Mouse (Mus musculus): Measurements from ENCODE around the gene Reep1.
"Not testable (repeated sequence)": the region's sequence is repeated elsewhere in the genome, so short reads cannot be mapped to it uniquely, and the experiment has no call there.

The Reep1 gene

DNA sequence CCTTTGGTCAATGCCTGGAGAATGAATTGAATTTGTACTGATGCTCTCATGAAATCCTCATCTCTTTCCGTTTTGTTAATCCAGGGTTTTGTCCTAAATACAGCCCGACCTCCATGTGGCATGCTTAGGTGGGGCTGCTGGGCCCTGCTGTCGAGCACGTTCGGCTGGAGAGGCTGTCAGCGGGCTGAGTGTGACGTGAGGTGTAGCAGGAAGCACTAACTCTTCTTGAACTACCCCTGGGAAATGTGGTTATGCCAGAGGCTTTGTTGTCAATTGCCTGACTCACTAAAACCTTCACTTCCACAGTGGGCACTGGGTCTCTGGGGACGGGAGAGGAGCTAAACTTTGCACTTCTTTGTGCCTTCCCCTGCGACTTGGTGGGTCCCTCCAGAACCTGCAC lies 81.0 kb downstream of the Reep1 start:
- no peak for DNase-seq

GRCm38 (mm10) chr6:71791771-71792170 lies 84.4 kb downstream of the Reep1 start:
- DNase-seq: no peak

DNA sequence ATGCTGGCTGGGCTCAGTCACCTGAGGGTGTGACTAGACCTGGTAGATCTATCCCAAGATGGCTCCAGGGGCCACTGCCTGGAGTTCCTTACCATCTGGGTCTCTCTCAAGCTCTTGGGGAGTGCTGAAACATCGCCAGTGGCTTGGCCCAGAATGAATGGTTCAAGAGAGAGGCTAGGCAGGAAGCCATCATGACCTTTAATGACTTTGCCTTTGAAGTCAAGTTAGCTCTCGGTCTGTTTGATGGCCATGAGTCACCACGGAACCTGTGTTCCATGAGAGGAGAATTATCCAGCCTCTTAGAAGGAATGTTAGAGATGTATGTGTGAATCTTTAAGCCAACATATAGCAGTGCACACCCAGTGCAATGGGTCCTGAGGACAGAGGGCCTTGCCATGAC lies 92.0 kb downstream of the Reep1 start:
- no peak for DNase-seq

DNA sequence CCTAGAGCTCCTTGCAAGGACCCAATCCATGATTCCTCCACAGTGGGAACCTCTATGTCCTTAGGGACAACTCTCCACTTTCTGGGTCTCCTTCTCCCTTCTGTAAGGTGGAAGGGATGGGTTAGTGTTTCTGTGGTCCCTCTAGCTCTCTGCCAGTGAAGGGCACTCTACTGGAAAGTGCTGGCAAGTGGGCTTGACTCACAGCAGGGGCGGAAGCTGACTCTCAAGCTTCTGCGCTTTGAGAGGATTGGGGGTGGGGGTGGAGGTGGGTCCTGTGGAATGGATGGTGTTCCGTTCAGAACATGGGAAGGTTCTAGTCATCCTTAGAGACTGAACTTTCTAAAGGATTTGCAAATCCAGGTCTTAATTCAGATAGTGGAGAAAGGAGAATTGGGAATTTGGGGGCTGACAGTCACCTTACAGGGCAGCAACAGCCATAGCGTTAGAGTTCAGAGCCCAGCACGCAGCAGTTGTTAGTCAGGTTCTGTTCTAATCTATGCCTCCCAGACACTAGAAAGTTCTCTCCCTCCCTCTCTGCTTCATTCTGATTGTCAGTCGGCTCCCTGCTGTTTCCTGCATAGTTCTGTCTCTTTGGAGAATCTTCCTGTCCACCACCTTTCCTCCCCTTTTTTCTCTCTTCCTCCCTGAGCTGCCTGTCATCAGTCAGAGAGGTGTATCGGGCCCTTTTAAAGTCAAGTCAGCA lies 93.8 kb downstream of the Reep1 start:
- DNase-seq: no peak

DNA sequence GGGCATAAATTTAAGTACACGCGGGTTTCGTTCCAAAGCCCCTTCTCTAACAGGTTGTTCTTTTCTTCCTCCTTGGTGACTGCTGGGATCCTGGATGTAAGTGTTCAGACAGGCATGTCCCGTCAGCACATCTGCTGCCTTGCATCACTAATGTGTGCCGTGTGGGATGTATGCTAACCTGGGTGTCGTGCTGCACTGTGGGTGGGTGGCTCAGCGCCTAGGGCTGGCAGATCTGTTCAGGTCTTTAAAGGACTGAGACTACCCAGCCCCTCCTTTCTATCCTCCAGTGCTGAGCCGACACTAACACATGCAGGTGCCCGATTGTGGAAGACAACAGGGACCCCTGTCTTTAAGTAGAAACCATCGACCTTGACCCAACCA lies 94.3 kb downstream of the Reep1 start:
- no peak for DNase-seq

GRCm38 (mm10) chr6:71803609-71804008 lies 96.2 kb downstream of the Reep1 start:
- no peak for DNase-seq

DNA sequence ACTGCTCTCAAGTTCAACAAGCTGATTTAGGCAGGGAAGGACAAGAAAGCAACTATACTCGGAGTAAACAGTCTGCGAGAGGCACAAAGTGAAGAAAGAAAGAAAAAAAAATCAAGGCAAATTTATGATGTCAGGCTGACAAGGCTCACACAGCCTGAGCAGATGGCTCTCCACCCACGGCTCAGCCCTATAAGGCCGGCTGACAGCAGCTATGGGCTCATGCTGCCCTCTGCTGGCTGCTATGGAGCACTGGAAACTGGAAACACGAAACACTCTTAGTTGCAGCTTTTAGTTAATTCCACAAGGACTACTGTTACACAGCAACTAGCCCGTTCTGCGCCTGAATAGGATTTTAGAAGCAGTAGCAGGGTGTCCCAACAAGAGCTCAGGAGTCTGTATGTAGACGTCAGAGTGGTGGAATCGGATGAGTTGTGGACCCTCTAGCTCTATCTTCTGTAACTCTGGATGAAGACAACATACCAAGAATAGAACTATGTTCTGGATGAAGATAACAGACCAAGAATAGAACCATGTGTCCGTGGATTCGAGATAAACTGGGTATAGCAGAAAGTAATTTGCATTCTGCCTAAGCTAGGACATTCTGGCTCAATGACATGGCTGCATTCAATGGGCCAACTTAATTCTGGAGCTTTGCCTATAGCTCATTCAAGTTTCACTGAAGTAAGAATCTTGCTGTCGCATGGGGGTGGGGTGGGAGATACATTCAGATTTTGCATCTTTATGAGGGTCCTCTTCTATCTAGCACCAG lies 96.9 kb downstream of the Reep1 start:
- DNase-seq: peak; percentile 30 to 38

GRCm38 (mm10) chr6:71806713-71807112 lies 99.4 kb downstream of the Reep1 start:
- no peak for DNase-seq

- DNase-seq: no peak
These were observed 102.5 kb downstream of the Reep1 start for GRCm38 (mm10) chr6:71809890-71810289.

- no peak for DNase-seq
These were observed 105.5 kb downstream of the Reep1 start for GRCm38 (mm10) chr6:71812820-71813219.

- DNase-seq: no peak
These were observed 112.5 kb downstream of the Reep1 start for GRCm38 (mm10) chr6:71819764-71820292.

DNA sequence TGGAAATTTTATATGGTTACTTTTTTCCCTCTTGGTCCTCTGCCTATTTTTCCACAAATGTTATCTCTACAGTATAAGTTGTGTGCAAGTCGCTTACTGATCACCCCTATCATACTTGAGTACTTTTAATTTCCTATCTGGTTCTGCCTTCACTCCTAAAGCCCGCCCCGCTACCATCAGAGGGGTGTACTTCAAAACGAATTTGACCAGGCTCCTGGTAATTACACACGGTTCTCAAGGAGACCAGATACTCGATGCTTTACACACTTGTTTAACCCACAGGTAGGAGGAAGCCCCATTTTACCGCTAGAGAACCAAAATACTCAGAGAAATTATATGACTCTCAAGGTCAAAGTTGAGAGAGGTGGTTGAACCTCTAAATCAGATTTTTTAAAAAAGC lies 115.7 kb downstream of the Reep1 start:
- no peak for DNase-seq

DNA sequence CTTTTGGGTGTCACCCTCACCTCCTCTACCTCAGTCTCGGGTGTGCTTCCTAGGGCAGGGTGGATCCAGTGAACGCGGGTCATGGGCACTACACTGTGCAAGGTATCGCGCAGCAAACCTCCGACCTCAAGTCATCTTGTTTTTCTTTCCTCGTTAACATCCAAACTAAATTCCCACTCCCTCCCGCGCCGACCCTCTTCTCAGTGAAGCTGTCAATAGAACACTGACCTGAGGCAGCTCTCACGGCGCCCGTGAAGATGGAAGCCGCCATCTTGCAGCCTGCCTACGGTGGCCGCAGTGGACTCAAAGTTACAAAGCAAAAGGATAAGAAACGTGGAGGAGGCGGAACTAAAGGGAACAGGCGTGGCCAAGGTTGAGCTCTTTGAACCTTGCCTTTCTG lies 116.1 kb downstream of the Reep1 start:
- peak; percentile 90 to 91 for DNase-seq

DNA sequence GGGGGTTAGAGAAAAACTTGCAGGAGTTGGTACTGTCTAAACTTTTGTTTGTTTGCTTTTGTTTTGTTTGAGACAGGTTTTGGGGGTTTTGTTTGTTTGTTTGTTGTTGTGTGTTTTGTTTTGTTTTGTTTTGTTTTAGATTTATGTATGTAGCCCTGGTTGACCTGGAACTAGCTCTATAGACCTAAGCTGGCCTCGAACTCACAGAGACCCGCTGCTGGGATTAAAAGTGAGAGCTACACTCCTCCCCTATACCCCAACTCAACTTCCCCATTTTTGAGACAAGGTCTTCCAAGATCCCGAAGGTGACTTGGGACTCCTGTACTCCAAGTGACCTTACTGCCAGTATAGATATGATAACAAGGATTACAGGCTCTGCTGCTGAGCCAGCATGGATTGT lies 116.6 kb downstream of the Reep1 start:
- no peak for DNase-seq

DNA sequence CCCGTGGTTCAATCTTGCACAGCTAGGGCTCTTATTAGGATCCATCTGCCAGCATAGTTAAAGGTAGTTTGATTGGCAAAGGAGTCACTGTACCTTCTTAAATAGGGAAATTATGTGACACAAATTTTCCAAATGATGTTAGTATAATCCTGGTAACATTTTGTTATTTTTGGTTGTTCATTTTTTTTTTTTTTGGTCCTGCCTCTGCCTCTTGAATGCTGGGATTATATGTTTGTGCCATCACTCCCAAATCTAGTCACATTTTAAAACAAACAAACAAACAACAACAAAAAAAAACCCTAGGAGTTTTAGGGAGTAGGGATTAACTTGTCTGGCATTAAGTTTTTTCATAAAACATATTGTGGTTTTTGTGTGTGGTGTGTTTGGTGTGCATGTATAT lies 119.5 kb downstream of the Reep1 start, which contains the start of gene Mrpl35:
Mrpl35 (minus strand) TSS at position 101 of the 400 bp plus-strand sequence.
- DNase-seq: no peak

GRCm38 (mm10) chr6:71829768-71830167 lies 122.4 kb downstream of the Reep1 start:
- DNase-seq: no peak

DNA sequence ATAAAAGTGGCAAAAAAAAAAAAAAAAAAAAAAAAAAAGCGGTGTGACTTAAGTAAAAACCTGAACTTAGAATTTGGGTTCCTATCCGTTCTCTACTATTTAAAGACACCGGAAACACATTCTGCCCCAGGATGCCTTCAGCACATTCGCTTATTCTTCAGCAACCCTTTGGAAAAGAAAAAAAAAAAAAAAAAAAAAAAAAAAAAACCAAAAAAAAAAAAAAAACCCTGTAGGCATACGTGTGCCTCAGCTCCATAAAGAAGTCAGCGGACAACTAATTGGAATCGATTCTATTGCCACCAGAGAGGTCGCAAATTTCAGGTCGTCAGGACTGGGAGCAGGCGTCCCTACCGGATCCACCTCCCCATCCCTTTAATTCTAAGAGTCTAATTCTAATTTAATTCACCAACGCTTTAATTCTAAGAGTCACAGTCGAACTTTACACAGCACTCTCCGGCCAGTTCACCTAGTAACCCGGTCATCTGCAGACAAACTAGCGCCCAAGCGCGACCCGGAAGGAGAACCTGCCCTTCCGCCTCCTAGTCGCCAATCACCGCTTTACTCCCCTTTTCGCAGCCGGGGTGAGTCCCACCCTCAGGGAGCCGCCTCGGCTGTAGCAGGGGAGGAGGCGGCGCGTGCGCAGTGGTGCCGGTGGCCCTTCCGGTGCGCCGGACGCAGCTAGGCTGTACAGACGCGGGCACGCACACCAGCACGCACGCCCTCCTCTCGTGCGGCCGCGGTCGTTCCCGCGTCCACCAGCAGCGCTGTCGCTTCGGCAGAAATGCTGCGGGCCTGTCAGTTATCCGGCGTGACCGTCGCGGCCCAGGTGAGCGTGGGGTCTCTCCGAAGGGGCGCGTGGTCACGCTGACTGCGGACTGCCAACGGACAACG lies 123.6 kb downstream of the Reep1 start, which contains the start of gene Immt:
Immt (plus strand) TSS at position 642 of the 891 bp plus-strand sequence.
- peak; percentile 97 to 98 for DNase-seq

DNA sequence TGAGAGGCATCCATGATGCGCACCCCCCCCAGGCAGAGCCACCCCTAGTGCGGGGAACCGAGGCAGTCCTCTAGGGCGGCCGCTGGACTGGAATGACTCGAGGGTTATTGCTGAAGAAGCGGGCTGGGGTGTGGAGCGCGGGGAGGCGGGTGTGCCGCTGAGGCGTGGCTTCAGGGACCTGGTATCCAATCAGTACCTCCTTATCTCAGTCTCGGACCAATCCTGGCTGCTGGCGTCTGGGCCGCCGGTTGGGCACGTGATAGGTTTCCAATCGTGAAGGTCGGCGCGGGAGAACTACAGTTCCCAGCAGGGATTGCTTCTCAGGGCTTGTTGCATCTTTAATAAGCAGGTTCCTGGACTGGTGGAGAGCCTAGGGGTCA lies 124.2 kb downstream of the Reep1 start:
- peak; percentile 97 for DNase-seq

- DNase-seq: no peak
These were observed 129.4 kb downstream of the Reep1 start for GRCm38 (mm10) chr6:71836811-71837210.

DNA sequence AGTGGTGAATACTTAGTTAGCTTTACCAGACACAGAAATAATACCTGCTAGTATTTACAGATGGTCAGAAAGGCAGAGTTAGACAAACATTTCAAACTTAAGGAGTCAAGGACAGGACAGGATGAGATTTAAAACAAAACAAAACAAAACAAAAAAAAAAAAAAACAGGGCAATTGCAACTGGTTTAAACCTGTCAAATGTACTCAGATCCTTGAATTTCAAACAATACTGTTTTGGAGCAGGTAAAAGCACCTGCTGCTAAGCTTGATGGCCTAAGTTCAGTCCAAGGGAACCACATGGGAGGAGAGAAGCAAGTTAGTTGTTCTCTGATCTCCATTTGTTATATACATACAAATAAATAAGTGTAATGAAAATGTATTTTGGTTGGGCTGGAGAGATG lies 132.5 kb downstream of the Reep1 start:
- DNase-seq: no peak

- no peak for DNase-seq
These were observed 133.4 kb downstream of the Reep1 start for GRCm38 (mm10) chr6:71840597-71841290.

GRCm38 (mm10) chr6:71846906-71847305 lies 139.5 kb downstream of the Reep1 start:
- not testable (repeated sequence) for DNase-seq
